Mouse (Mus musculus) left cerebral cortex, adult 2 months (tissue): ENCODE results near the gene Olfr638. TPM values are rescaled to one million over a fixed set of nuclear protein-coding genes. Genes with fewer than 3 reads are reported as not detected.
"Not testable (repeated sequence)": the region's sequence is repeated elsewhere in the genome, so short reads cannot be mapped to it uniquely, and the experiment has no call there.

Experiments
- DNase-seq, 2 experiments: peaks; one replicate each; pipeline ENCODE4 v3.0.0; 2021 to 2022; ENCODE audit warnings: low spot score in 2 of 2, mixed read lengths in 1 of 2; ENCODE audit errors: extremely low spot score in 1 of 2
- H3K27ac ChIP-seq: fragments of 200-600 bp; 2 replicates; pipeline ENCODE4 v1.8.1; 2022
- H3K4me3 ChIP-seq: fragments of 200-600 bp; 2 replicates; pipeline ENCODE4 v1.8.1; 2022
- CTCF ChIP-seq: fragments of 200-600 bp; IDR thresholded peaks from 2 replicates; pipeline ENCODE4 v1.8.1; 2022; ENCODE audit warnings: antibody characterized with exemption, mild to moderate bottlenecking, moderate library complexity
- intact Hi-C: fragments of 180-260 bp; cut with DNase I; formaldehyde crosslinking; loops from one replicate; pipeline ENCODE4 v1.15.1; 2025
- long read RNA-seq, 2 experiments: library from polyadenylated mRNA; stranded (forward); transcript quantifications; one replicate each; pipeline ENCODE4 v2.0.0; 2021; ENCODE audit warnings: borderline mapping rate in 2 of 2
- total RNA-seq, 2 experiments: library from RNA; stranded (reverse); gene quantifications; 2 replicates each; pipeline ENCODE4 v1.2.3; 2021

Olfr638 gene
- total RNA-seq = not detected
- long read RNA-seq, experiment 1 = 0 reads
- long read RNA-seq, experiment 2 = 0 reads

GRCm38 (mm10) chr7:103998446-103998845 is at the start of gene Olfr638:
Gene Olfr638 (plus strand): TSS chr7:103998746.
- no peak for DNase-seq
- H3K4me3 ChIP-seq = no peak within 1 kb of the TSS
- intact Hi-C loops = no loop called here
- no peak for TF ChIP-seq CTCF
- no peak within 1 kb of the TSS for H3K27ac ChIP-seq

- DNase-seq, intact Hi-C loops: not testable (repeated sequence)
These were observed 31.7 kb upstream of the Olfr638 start for GRCm38 (mm10) chr7:103966873-103967272.

GRCm38 (mm10) chr7:103970852-103971251 is 27.7 kb upstream of the Olfr638 start, which contains the start of gene Olfr635:
Gene Olfr635 (plus strand): TSS chr7:103971152.
- TF ChIP-seq CTCF = no peak
- Histone ChIP-seq H3K4me3 (no peak within 1 kb of the TSS), H3K27ac (no peak within 1 kb of the TSS)
- intact Hi-C loops = no loop called here
- DNase-seq = no peak

More at GRCm38 (mm10) chr7:103966873-103967272, 31.7 kb upstream of the Olfr638 start:
- H3K27ac ChIP-seq, H3K4me3 ChIP-seq: not testable (repeated sequence)

- H3K27ac ChIP-seq = no peak overlapping the region
- no peak for DNase-seq
- intact Hi-C loops = no loop called here
- TF ChIP-seq CTCF = no peak
- no peak overlapping the region for H3K4me3 ChIP-seq
These were observed 26.8 kb upstream of the Olfr638 start for GRCm38 (mm10) chr7:103971782-103972181.

GRCm38 (mm10) chr7:103999124-103999523 is 578 bp downstream of the Olfr638 start:
- DNase-seq = no peak
- no peak for TF ChIP-seq CTCF
- H3K27ac ChIP-seq = no peak overlapping the region
- intact Hi-C loops = no loop called here
- no peak overlapping the region for H3K4me3 ChIP-seq

GRCm38 (mm10) chr7:104017203-104017602 is 18.7 kb downstream of the Olfr638 start, which contains the start of gene Olfr639:
Gene Olfr639 (minus strand): TSS chr7:104017303.
- intact Hi-C loops = no loop called here
- Histone ChIP-seq H3K27ac (no peak within 1 kb of the TSS), H3K4me3 (no peak within 1 kb of the TSS)
- DNase-seq = no peak
- TF ChIP-seq CTCF = no peak

GRCm38 (mm10) chr7:104018953-104019352 is 20.4 kb downstream of the Olfr638 start:
- DNase-seq = no peak
- no peak for TF ChIP-seq CTCF
- Histone ChIP-seq H3K4me3 (no peak overlapping the region), H3K27ac (no peak overlapping the region)
- intact Hi-C loops = no loop called here

DNA sequence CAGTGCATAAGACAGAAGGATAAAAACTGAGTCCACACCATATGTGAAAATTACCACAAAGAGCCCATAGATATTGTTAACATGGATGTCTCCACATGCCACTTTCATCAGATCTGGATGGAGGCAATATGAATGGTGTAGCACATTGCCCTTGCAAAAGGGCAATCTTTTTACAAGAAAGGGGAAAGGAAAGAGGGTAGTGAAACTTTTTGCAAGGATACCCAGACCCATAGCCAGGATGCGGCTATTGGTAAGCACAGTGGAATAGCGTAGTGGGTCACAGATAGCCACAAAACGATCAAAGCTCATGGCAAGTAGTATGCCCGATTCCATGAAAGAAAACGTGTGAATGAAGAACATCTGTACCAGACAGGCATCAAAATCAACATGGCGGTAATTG is 23.1 kb downstream of the Olfr638 start:
- Histone ChIP-seq H3K27ac (no peak overlapping the region), H3K4me3 (no peak overlapping the region)
- no peak for TF ChIP-seq CTCF
- DNase-seq = no peak
- intact Hi-C loops = no loop called here

DNA sequence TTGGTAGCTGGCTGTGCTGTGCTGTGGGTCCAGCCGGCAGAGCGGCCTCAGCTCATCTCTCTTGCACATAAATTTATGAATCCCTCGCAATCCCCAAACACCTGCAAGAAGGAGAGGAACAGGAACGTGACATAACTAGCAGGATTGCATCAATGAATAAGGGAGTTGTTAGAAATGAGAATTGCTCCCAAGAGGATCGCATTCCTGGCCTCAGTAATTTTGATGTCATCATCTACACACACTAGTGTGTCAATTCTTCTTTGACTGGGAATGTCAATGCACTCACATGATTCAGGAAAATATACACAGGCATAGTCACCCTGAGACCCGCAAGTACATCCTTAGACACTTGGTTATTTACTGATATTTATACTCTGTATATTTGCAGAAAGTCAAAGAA is 26.9 kb downstream of the Olfr638 start, which contains the start of gene Olfr640:
Gene Olfr640, minus strand, starts transcription at position 101 of the 400 bp plus-strand sequence.
- no peak within 1 kb of the TSS for H3K27ac ChIP-seq
- no peak for TF ChIP-seq CTCF
- no peak within 1 kb of the TSS for H3K4me3 ChIP-seq
- intact Hi-C loops = no loop called here
- DNase-seq = no peak

DNA sequence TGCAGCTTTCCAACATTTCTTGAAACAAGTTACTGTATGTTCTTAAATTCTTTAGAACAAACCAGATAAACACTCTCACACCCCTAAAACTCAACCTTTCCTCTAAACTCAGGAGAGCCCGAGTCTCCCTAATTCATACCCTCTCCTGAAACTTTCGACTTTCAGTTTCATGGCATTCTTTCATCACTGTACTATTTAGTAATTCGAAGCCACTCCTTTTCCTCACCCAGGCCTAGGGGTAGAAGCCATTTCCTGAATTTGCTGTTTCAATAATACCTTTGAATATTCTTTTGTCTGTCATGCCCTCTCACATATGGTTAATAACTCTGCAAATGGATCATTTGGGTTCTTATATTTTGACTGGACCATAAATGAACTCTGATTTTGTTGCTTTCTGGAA is 28.4 kb downstream of the Olfr638 start:
- Histone ChIP-seq H3K4me3 (no peak overlapping the region), H3K27ac (no peak overlapping the region)
- no peak for DNase-seq
- TF ChIP-seq CTCF = no peak
- intact Hi-C loops = no loop called here

- H3K4me3 ChIP-seq = no peak within 1 kb of the TSS
- no peak within 1 kb of the TSS for H3K27ac ChIP-seq
- intact Hi-C loops = no loop called here
- DNase-seq = no peak
- no peak for TF ChIP-seq CTCF
These were observed 36.6 kb downstream of the Olfr638 start, which contains the start of gene Olfr641 for GRCm38 (mm10) chr7:104035145-104035544. Gene Olfr641 (plus strand): TSS chr7:104035445.

- no peak overlapping the region for H3K27ac ChIP-seq
- no peak overlapping the region for H3K4me3 ChIP-seq
- no peak for DNase-seq
- no peak for TF ChIP-seq CTCF
- intact Hi-C loops = no loop called here
These were observed 52.2 kb downstream of the Olfr638 start for GRCm38 (mm10) chr7:104050745-104051144.

DNA sequence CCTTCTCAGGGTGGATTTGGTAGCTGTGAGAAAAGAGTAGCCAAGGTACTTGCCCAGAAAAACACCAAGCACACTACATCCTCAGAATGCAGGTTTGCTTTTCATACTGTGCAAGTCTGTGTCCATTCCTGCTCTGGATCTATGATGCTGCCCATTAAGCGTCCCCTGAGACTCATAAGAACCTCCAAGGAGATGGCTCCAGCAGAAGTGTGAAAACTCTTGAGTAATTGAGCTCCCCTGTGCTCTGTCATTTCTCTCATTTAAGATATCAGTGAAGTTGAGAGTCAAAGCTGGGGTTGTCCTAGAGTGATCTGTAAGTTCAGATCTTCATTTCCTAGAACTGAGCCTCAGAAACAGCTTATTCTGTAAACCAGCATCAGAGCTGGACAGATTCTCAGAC is 54.0 kb downstream of the Olfr638 start, which contains the start of gene Olfr642:
Gene Olfr642, minus strand, starts transcription at position 101 of the 400 bp plus-strand sequence.
- intact Hi-C loops = no loop called here
- TF ChIP-seq CTCF = no peak
- DNase-seq = no peak
- Histone ChIP-seq H3K4me3 (no peak within 1 kb of the TSS), H3K27ac (no peak within 1 kb of the TSS)

Other genes starting within 250 kb of the Olfr638 start
- gene Olfr630, start 241.4 kb upstream of the Olfr638 start, total RNA-seq = not detected
- gene Olfr69, start 227.2 kb upstream of the Olfr638 start, total RNA-seq = not detected
- gene Olfr68, start 219.0 kb upstream of the Olfr638 start, total RNA-seq = not detected
- gene Olfr67, start 206.9 kb upstream of the Olfr638 start, total RNA-seq = not detected
- gene Hbb-bt, start 184.8 kb upstream of the Olfr638 start, total RNA-seq = 10 to 100 TPM; 29.5 to 36.6 TPM
- gene Hbb-bs, start 170.7 kb upstream of the Olfr638 start, total RNA-seq = 100 to 1,000 TPM; 305 to 339 TPM
- not detected for gene Hbb-bh2, start 158.2 kb upstream of the Olfr638 start, total RNA-seq
- not detected for gene Hbb-bh1, start 155.6 kb upstream of the Olfr638 start, total RNA-seq
- gene Hbb-y, start 145.5 kb upstream of the Olfr638 start, total RNA-seq = not detected
- not detected for gene Olfr66, start 112.5 kb upstream of the Olfr638 start, total RNA-seq
- not detected for gene Olfr64, start 104.3 kb upstream of the Olfr638 start, total RNA-seq
- not detected for gene Olfr65, start 95.3 kb upstream of the Olfr638 start, total RNA-seq
- not detected for gene Olfr631, start 69.9 kb upstream of the Olfr638 start, total RNA-seq
- gene Olfr632, start 64.4 kb upstream of the Olfr638 start, total RNA-seq = not detected
- not detected for gene Olfr633, start 54.3 kb upstream of the Olfr638 start, total RNA-seq
- gene Olfr635, start 27.6 kb upstream of the Olfr638 start, total RNA-seq = under 1 TPM; 0.05 to 0.09 TPM
- gene Olfr639, start 18.6 kb downstream of the Olfr638 start, total RNA-seq = under 1 TPM; 0.07 to 0.19 TPM
- gene Olfr640, start 26.8 kb downstream of the Olfr638 start, total RNA-seq = not detected
- not detected for gene Olfr641, start 36.7 kb downstream of the Olfr638 start, total RNA-seq
- gene Olfr642, start 53.9 kb downstream of the Olfr638 start, total RNA-seq = not detected
- not detected for gene 4930516K23Rik, start 62.7 kb downstream of the Olfr638 start, total RNA-seq
- gene Olfr644, start 73.1 kb downstream of the Olfr638 start, total RNA-seq = not detected
- not detected for gene Olfr645, start 86.7 kb downstream of the Olfr638 start, total RNA-seq
- gene Olfr646, start 106.1 kb downstream of the Olfr638 start, total RNA-seq = not detected
- not detected for gene Ubqln5, start 131.1 kb downstream of the Olfr638 start, total RNA-seq
- not detected for gene Olfr643, start 138.7 kb downstream of the Olfr638 start, total RNA-seq
- not detected for gene Ubqln3, start 144.5 kb downstream of the Olfr638 start, total RNA-seq
- not detected for gene Ubqlnl, start 151.8 kb downstream of the Olfr638 start, total RNA-seq
- not detected for gene Olfm5, start 166.1 kb downstream of the Olfr638 start, total RNA-seq
- under 1 TPM; 0.26 to 0.27 TPM for gene Olfr648, start 184.6 kb downstream of the Olfr638 start, total RNA-seq
- not detected for gene Olfr649, start 197.2 kb downstream of the Olfr638 start, total RNA-seq
- under 1 TPM; 0.19 to 0.34 TPM for gene Trim6, start 220.0 kb downstream of the Olfr638 start, total RNA-seq
- 1 to 10 TPM; 1.0 to 1.3 TPM for gene Trim34a, start 245.7 kb downstream of the Olfr638 start, total RNA-seq